Mouse (Mus musculus): ENCODE data around the gene Olfr160.

Olfr160 gene

DNA sequence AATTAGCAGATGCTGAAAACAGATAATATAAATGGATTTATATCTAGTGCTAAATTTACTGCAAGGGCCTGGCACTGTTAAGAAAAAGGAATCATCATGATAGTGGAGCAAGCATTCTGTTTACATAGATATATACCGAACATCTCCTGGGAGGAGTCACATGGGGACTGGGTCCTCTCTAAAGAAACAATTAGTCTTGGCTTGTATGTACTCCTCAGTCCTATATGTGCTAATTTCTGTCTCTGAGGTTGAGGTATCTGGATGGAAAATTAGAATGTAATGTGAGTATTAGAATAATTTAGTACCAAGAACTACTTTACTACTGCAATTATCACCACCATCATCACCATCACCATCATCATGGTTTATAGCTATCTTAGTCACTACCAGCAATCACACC, at the start of gene Olfr160:
TSS of gene Olfr160 (minus strand) at position 101 of the 400 bp plus-strand sequence.
- in situ Hi-C loops (cut with MboI): no loop called here

DNA sequence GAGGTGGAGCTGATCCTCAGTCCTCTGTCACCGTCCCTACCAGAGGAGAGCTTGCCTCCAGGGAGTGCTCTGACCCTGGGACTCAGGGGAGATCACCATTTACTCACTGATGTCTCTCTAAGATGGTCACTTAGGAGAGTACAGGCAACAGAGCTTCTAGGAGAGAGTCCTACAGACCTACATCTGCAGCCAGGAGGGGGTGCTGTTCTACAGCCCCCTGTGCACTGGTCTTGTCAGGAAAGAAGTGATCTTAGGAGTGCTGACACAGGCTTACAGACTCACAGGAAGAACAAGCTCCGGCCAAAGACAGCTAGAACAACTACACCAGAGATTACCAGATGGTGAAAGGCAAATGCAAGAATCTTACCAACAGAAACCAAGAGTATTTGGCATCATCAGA, 46.5 kb upstream of the Olfr160 start:
- in situ Hi-C loops (cut with MboI): no loop called here

- in situ Hi-C loops (cut with MboI): no loop called here
These were observed 45.7 kb upstream of the Olfr160 start for GRCm38 (mm10) chr9:37761728-37762127.

- in situ Hi-C loops (cut with MboI): no loop called here
These were observed 36.0 kb upstream of the Olfr160 start for GRCm38 (mm10) chr9:37752006-37752405.

- in situ Hi-C loops (cut with MboI): no loop called here
These were observed 35.4 kb upstream of the Olfr160 start for GRCm38 (mm10) chr9:37751467-37751866.

- in situ Hi-C loops (cut with MboI): no loop called here
These were observed 34.4 kb upstream of the Olfr160 start for GRCm38 (mm10) chr9:37750319-37751075.

DNA sequence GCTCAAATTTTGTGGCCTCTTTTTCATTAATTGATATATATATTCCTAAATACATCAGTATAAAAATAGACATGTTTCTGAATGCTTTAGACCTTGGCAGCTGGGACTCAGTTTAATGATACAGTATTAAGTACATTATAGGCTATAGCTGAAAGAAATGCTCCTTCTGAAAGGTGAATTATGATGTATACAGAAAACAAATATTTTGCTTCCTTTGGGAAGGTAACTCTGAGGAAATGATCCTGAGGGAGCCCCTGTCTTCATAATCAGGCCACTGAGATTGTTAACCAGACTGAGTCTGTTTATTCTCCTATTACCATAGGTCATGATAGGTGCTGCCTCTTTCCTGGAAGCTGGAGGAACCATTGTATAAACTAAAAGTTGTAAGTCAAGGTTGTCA, 28.8 kb upstream of the Olfr160 start, which contains the start of gene Olfr874:
TSS of gene Olfr874 (plus strand) at position 301 of the 400 bp plus-strand sequence.
- in situ Hi-C loops (cut with MboI): no loop called here

GRCm38 (mm10) chr9:37734310-37734709, 18.3 kb upstream of the Olfr160 start:
- in situ Hi-C loops (cut with MboI): no loop called here

GRCm38 (mm10) chr9:37689970-37690686, 25.9 kb downstream of the Olfr160 start:
- in situ Hi-C loops (cut with MboI): no loop called here

DNA sequence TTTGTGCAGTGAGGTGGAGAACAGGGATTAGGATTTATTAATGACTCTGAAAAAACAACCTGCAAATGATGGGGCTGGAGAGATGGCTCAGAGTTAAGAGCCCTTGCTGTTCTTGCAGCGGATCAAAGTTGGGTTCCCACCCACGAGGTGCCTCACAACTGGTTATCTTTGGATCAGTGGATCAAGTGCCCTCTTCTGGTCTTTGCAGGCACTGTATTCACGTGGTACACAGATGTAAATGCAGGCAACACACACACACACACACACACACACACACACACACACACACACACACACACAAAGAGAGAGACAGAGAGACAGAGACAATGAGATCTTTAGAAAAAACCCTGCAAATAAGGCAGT, 28.1 kb downstream of the Olfr160 start:
- in situ Hi-C loops (cut with MboI): no loop called here

- in situ Hi-C loops (cut with MboI): no loop called here
These were observed 28.6 kb downstream of the Olfr160 start for GRCm38 (mm10) chr9:37687288-37687940.

GRCm38 (mm10) chr9:37681123-37681522, 34.9 kb downstream of the Olfr160 start:
- in situ Hi-C loops (cut with MboI): no loop called here

DNA sequence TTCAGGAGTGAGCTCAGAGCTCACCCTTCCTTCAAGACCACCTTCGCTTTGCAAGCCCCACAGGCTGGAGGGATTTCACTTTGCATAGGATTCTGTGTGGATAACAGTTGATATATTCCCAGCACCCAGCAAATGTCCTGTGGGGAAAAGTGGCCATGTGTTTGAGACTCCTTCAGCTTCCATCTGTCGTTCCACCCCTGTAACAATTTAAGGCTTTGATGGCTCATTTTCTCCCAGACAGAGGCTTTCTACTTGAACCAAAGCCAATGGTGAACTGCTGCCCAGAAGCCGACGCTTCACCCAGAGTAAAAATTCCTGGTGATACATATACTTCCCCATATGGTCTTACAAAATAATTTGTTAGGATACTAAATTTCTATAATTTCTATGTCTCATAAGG, 40.8 kb downstream of the Olfr160 start:
- in situ Hi-C loops (cut with MboI): no loop called here

- in situ Hi-C loops (cut with MboI): no loop called here
These were observed 45.8 kb downstream of the Olfr160 start for GRCm38 (mm10) chr9:37670261-37670660.

- in situ Hi-C loops (cut with MboI): no loop called here
These were observed 46.4 kb downstream of the Olfr160 start for GRCm38 (mm10) chr9:37669678-37670077.

DNA sequence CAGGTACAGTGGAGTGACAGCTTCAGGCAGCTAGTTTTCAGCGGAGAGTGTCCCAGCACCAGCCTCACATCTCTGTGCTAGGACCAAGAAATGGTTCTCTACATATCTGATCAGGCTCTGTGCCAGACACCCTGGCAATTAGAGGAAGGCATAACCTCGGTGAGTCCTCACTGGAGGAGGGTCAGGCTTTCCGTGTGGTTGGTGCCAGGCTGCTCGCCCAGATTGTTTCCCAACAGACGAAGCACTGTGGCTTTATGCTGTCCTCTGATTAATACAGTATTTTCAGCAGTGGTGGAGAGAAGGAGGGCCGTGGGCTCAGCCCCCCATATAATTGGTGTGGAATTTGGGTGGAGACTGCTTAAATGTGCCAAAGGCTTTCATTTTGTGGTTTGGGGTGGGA, 46.9 kb downstream of the Olfr160 start, which contains the start of gene Panx3:
TSS of gene Panx3 (minus strand) at position 121 of the 400 bp plus-strand sequence.
- in situ Hi-C loops (cut with MboI): no loop called here

- in situ Hi-C loops (cut with MboI): no loop called here
These were observed 50.0 kb downstream of the Olfr160 start for GRCm38 (mm10) chr9:37666045-37666444.

DNA sequence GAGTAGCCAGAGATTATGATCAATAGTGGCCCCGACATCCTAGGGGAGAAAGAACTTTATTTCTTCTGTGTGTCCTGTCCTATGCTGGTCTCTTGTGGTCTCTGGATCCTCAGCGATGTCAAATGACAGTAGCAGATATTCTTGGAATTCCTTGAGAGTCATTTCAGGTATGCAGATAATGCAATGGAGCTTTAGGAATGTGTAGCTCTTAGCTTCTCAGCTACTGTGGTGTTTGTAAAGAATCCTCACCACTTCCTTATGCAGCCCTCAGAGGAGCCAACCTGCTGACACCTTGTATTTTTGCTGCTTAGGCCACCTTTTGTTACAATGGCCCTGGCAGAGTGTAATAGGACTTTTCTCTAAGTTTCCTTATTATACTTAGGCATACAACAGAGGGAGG, 51.4 kb downstream of the Olfr160 start:
- in situ Hi-C loops (cut with MboI): no loop called here

- in situ Hi-C loops (cut with MboI): no loop called here
These were observed 52.8 kb downstream of the Olfr160 start for GRCm38 (mm10) chr9:37663210-37663609.

DNA sequence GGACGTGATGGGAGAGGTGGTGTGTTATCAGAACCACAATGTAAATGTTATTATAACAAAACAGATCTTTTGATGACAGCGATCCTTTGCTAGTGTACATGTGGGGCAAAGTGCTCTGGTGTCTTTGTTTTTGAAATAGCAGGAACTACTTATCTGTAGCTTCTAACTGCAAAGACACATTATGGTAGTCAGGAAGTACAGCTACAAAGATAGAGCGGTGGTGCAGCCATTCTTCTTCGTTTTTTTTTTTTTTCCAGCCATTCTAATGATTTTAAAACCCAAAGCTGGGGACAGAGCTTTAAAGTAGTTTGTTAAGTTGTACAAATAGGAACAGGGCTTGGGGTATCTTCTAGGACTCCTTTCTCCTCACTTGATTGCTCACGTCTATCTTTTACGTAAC, 56.6 kb downstream of the Olfr160 start:
- in situ Hi-C loops (cut with MboI): no loop called here

Measured in mature B cell (primary cell).